Mouse (Mus musculus) ES-Bruce4 (cell line): ENCODE results near the gene Ugt2b35.

Source experiments
- CTCF ChIP-seq: IDR thresholded peaks from one replicate; pipeline ENCODE4 v1.8.1; 2011; ENCODE audit warnings: low read depth, low read length
- EP300 ChIP-seq: IDR thresholded peaks from 2 replicates; pipeline ENCODE4 v1.6.1; 2011; ENCODE audit warnings: low read depth, low read length; ENCODE audit not compliant: insufficient read depth
- POLR2A ChIP-seq: IDR thresholded peaks from one replicate; pipeline ENCODE4 v1.8.1; 2011; ENCODE audit warnings: low read length; ENCODE audit not compliant: insufficient read depth

DNA sequence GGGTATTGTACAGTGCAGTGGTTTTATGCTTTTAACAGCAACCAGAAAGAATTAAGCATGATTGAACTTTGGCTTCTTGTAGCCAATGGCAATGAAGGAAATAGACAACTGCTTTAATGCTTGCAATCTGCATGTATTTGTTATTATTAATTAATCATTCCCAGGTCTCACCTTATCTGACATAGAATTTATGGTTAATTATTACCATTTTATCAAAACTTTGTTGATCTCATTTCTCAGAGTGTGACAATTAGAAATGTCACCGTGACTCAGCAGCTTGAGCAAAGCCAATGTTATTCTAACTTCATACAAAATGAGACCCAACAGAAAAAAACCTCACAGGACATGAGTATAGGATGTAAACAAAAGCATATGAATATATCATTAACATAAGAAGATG is 30.0 kb downstream of the Ugt2b35 start:
- TF ChIP-seq POLR2A, result no peak
- no peak for TF ChIP-seq CTCF
- TF ChIP-seq EP300, result no peak
